Mouse (Mus musculus): ENCODE results near the gene Pemt.

GRCm38 (mm10) chr11:60060026-60060425 is 13.7 kb upstream of the Pemt start:
- TF ChIP-seq CTCF (IDR thresholded peaks at IDR 0.05; ENCODE audit: borderline replicate concordance, insufficient read depth, low read length): no peak
- no peak for TF ChIP-seq POLR2A (IDR thresholded peaks at IDR 0.05; ENCODE audit: low read depth, low read length)
